Mouse (Mus musculus) hindlimb bud, embryonic 11.5 days (tissue): ENCODE measurements around the gene Mgmt.

Source experiments
- DNase-seq: peaks from one replicate; pipeline ENCODE4 v3.0.0-alpha.2; 2012; ENCODE audit warnings: low read depth, low spot score; ENCODE audit errors: extremely low spot score

Gene Mgmt

DNA sequence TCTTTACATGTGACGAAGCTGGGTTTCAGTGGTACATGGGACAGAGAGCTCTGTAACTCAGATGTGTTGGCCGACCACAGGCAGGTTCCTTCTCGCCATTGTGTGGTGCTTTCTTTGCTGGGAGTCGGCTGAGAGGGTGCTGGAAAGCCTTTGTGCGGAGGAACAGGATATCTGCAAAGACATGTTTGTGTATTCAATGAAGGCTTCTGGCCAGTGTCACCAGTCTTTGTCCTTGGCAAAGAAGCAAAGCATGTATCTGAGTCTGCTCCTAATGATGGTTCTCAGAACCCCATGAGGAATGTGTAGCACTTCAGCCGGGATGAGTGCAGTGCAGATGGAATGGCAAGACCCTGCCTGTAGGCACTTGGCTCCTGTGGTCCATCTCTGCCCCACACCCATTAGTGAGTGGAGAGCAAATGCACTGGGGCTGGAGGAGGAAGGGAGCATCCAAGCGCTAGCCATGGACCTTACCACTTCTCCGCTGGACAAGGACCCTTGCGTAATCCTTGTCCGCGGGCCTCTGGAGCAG, 14.3 kb downstream of the Mgmt start:
- DNase-seq = no peak

DNA sequence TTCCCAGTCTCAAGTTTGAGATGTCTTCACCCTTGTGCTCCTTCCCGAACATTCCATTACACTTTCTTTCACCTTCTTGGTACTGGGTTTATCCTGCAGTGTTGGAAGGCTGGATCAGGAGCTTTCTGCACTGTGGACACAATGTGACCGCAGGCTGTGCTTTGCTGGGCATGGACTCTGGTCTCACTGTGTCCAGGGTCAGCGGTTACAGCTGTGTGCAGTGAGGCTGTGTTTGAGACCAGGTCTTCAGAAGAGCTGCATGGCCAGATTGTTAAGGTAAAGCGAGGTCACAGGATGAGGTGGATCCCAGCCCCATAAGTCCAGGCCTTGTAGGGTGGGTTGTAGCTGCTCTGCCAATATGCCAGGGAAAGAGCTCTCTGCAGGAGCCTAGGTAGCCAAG, 18.5 kb downstream of the Mgmt start:
- DNase-seq = no peak

DNA sequence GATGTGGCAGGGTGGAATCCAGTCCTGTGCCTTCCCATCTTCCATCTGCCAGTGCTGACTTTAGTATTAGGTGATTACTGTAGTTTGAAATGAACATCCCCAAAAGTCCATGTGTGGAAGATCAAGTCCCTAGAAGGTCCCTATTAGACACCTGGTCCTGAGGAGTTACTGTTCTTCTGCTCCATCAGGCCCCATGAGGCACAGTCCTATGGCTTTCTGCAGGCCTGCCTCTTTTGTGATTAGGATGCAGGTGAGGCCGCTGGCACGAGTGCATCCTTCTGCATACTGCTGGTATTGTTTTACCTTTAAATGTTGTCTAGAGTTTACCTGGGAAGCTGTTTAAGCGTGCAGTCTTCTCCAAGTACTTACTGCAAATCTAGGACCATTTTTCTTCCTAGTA, 21.6 kb downstream of the Mgmt start:
- DNase-seq = no peak

DNA sequence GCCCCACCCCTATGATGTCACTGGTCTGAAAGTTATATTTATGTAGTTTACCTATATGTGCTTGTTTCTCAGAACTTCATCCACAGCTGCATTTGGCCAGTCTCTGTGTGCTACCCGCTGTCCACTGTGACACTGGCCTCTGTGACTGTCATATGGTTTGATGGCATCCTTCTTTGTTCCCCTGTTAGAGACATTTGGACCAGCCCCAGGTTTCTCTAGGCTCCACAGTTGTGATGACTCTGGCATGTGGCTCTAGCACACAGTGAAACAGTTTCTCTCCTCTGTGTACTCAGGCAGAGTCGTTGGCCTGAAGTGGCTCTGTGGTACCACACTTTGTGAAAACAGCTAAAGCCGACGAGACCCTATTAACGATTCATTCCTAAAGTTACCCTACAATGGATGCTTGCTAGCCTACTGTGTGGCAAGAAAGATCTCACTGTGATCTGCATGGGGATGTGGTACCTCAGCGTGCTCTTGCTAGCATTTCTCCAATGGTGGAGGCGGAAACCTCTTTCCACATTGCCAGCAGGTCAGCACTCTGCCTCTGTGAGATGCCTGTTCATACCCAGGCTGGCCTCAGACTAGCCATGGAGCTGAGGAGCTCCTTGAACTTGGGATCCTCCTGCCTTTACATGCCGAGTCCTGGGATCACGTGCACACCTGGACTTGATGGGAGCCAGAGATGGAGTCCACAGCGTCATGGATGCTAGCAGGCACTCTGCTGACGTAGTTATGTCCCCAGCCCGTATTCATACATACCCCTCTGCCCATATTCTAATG, 26.8 kb downstream of the Mgmt start:
- no peak for DNase-seq

DNA sequence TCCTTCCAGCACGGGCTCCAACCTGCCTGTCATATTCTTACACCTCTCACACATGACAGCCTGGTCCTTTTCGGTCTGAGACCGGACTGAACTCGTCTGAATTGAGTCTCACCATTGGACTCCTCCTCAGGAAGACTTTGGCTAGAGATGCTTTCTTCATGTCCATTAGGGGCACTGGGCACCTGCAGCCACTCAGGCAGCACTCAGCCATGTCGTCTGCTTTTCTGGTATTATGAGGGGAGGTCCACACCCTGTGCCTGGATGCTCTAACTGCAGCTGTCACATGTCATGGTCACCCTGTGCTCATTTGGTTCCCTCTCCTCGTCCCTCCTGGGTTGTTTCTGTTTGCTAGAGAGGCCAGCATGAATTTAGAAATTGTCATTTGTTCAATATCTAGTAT, 27.8 kb downstream of the Mgmt start:
- DNase-seq = no peak

DNA sequence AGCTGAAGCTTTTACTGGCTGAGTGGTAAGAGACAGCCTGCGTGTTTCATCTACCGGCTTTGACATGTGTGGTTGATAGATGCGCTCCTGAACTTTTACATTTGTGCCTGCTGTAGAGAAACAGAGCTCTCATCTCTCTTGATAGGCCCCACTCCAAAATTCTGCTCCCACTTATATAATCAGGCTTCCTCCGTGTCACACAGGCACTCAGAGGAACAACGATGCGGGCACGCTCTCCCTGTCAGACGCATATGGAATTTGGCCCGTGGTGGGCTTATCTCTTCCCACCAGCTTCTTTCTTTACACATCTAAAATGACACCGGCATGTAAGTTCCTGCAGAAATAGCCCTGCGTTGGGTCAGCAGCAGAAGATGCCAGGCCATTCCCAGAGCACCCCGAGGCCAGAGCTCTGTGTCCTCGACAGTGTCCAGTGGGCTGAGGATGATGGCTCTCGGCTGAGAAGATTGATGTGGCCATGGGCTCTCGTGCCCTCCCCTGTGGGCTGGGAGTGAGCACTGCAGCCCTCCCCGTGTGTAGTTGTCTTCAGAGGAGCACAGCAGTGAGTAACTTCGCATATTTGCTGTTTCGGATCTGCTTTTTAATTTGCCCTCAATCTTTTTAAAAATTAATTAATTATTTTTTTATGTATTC, 30.3 kb downstream of the Mgmt start:
- DNase-seq = no peak

DNA sequence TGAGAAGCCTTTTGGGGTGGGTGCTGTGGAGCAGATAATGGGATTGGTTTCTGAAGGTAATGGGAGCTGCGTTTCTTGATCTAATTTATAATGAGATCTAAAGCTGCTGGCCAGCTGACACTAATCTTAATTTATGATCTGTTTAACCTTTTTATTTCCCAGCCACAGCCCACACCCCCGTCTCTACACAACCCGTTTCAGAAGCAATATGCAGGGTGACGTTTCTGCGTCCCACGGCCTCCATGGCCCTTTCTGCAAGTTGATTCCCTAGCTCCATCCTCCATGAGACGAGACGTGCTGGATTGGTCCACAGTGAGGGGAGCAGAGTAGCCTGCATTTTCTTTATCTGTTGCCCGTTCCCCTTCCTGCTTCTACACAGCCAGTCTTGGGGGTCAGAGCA, 31.8 kb downstream of the Mgmt start:
- DNase-seq = no peak

DNA sequence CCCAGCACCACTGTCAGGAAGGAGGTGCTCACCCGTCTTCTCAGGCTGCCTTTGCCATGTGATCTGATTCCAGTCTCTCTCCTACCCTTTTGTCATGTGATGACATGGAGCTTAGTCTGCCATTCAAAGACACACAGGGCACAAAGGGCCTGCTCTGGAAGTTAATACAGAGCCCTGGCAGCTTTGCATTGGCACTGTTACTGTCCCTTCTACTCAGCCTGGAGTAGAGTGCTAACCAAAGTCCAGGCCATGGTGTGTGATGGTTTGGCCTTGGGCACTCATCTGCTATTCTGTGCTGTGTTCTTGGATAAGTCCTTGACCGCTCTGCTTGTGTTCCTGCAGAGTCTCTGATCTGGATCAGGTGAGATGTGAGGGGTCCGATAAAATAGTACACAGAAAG, 36.0 kb downstream of the Mgmt start:
- DNase-seq = no peak

DNA sequence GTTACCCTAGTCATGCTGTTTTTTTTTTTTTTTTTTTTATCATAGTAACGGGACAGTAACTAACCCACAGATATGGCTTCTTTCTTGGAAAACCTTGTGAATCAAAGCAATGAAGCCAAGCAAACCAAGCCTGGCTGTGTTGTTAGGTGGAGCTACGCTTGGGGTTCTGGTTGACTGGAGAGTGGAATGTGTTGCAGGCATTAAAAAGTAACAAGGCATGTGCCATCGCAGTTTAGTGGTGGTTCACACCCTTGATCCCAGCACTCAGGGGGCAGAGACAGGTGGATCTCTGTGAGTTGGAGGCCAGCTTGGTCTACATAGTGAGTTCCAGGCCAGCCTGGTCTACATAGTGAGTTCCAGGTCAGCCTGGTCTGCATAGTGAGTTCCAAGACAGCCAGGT, 39.0 kb downstream of the Mgmt start:
- DNase-seq = no peak

DNA sequence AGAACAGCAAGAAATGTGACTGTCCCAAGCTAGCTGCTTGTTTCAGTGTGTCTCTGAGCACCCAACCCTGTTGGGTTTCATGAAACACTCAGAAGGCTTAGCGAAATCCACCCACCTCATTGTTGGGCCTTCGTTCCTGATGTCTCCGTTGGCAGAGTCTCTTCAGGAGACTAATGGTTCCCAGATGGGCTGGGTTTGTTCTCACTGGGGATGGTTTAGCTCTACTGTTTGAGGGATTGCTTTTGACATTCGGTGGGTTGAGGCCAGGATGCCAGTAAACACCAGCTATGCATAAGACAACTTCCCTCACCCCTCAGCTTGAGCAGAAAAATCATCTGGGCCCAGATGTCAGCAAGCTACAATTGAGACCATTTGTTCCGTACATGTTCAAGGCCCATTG, 39.9 kb downstream of the Mgmt start:
- no peak for DNase-seq

DNA sequence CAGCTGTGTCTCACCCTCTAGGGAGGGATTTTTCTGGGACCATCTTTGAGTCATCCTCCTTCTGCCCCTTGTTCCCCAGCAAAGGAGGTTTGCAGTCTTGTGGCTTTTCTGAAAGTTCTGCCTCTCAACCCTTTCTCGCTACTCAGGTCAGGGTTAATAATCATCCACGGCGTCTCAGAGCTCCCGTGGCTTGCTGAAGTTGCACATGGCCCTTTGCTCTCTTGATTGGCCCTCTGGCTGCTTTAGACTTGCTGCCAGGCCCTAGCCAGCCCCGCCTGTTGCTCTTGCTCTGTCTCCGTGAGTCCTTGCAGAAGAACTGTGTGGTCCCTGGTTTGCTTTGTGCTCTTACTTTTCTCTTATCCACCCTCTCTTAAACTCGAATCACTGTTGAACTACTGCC, 40.4 kb downstream of the Mgmt start:
- DNase-seq = no peak

DNA sequence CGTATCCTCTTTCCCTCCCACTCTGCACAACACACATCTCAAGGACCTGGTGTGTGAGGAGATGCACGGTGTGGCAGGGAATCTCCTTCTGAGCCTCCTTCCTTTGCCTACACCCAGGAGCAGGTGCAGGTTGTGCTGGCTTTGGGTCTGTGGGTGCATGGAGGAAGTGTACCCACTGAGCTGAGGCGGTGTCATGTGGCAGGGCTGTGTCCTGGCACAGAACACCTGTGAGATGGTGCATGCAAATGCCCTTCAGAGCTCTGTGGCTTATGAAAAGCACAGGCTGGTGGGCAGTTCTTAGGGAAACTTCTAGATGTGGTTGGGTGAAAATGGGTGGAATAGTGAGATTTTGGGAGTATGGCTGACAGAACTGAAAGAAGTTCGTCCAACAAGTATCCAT, 44.0 kb downstream of the Mgmt start:
- DNase-seq = no peak

DNA sequence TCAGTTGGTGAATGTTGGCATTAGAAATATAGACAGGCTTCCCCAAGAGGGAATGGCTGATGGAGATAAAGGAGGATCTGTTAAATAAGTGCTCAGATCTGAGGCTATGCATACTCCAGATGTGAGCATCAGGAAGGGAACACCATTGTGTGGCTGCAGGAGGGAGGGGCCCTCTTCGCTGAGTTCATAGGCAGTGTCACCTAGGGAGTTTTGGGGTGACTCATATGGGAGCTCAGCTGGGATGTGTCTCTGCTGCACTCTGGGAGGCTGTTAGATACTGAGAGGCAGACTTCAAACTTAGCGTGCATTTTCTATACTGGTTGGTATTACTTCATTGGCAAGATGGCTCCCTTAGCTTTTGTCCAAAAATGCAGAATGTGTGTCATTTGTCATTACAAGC, 48.0 kb downstream of the Mgmt start:
- no peak for DNase-seq

DNA sequence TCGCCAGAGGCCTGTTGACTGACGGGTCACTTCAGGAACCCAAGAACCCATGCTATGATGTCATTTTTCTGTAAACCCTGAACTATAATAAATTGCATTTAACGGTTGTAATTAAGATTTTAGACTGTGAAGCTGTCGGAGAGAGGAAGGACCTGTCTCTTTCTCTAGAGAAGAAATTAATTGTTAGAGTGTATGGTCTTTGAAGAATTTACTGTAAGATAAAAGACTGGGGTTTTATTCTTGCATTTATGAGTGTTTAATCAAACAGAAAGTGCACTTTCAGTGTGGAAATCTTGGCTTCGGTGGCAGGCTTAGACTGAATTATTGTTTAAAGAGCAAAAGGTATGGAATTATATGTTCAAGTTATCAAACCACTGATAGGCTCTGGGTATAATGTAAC, 49.5 kb downstream of the Mgmt start:
- DNase-seq = no peak

DNA sequence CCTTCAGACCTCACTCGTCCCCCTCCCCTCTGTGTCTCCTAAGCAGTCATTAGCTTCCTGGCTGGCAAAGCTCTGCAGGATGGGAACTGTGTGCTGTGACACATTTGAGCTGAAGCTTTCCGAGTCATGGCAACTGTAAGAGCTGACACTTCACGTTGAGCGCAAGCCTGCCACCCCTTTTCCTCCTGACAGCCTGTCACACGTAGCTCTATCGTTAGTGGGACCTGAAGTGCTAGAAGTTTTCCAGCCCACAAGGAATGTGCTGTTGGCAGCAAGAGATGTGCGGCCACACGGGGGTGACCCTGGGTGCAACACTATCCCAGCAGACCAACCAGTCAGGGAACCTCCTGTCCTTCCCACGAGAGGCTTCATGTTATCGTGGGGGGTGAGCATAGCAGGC, 51.3 kb downstream of the Mgmt start:
- DNase-seq = no peak

DNA sequence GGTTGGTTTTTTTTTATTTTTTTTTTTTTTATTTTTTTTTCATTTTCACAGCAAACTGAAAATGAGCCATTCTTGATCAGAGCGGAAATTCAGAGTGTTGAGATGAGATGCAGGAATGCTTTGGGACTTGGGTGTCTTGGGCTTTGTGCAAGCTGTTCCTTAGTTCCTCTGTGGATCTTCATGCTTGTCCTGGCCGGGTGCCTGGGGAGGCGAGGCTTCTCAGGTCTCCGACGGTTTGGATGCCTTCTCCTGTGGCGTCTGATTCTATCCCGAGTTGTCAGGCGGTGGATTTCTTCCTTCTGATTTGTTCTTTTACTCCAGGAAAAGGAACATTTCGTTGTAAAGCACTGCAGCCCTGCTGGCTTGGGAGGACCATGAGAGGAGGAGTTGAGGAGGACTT, 51.7 kb downstream of the Mgmt start:
- DNase-seq = no peak

DNA sequence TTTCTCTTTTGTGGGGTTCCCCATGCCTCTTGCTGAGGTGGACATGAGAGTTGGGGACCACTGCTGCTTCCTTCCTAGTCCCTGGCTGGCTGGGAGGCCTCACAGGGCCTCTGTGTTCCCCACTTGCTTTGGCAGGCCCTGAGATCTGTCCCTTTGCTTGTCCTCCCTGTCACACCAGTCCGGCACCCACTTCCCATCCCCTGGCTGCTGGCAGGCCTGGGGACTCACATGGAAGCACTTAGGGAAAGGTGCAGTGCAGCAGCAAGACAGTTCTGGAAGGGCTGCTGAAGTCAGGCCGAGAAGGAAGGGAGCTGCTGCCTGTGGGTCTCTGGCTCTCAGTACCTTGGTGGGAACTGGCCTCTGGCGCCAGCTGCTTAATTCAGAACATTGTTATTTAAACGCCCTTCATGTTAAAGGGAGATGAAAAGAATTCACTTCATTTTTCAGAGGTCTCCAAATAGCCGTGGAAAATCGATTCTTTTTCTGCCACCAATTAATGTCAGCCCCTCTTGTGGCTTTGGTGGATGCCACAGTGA, 53.9 kb downstream of the Mgmt start:
- no peak for DNase-seq

DNA sequence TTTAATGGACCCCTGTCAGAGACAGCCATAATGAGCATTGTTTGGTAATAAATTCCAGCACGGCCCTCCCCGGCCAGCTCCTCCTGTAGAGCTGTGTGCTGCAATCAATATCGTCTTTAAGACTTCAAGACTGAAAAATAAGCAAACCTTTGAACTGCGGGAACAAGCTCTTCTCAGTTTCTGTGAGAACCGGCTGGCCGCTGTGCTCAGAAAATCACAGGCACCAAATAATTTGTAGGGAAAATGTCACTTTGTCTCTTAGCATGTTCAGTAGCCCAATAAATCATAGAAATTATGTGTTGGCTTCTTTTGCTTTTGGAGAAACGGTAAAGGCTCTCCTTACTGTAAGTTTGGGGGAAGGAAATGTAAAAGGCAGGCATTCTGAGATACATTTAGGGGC, 58.2 kb downstream of the Mgmt start:
- no peak for DNase-seq

DNA sequence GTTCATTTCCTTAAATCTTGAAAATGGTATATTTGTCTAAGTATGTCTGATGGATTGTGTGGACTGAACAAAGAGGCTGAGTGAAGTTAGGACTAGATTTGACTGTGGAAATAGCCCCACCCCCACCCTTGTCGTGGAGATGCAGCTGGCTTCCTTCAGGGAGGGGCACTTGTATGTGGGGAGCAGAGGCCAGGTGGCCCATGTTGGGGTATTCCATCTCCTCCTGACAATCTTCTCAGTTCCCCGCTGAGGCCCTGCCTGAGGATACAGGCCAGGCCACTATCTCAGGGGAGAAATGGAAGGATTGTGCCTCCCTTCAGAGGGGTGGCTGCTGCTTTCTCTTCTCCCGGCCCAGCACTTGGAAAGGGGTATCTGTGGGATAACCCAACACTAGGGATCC, 58.8 kb downstream of the Mgmt start:
- DNase-seq = no peak

DNA sequence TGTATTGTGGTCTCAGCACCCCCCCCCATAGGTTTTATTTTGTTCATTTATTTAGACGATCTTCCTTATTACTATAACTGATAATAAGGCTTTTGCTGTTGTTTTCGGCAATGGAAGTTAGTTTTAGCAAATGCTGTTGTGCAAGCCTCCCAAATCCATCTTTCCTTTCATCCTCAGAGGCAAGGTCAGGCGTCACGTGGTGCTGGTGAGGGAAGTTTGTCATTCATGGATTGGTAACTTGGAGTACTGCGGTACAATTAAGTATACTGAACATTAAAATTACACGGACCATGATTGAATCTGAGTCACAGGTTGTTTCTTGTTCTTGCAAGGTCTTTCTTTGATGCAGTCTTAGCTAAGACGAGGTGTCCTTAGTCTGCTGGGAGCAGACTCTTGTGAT, 77.9 kb downstream of the Mgmt start:
- no peak for DNase-seq

DNA sequence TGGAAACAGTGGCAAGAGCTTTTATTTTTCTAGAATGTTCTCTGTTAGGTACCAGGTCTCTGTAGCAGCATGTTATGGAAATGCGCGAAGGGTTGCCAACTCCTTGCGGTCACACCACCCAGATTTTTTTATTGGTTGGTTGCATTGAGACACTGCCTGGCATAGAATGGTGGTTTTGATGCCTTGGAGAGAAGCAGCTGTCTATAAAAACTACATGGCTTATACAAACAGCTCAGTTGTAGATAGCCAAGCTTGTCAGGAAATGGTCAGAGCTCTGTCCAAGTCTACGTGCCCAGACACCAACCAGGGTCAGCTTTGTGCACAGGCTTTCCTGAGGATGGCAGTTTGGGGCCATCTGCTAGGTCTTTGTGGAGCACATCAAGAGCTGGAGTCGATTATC, 80.6 kb downstream of the Mgmt start:
- no peak for DNase-seq

DNA sequence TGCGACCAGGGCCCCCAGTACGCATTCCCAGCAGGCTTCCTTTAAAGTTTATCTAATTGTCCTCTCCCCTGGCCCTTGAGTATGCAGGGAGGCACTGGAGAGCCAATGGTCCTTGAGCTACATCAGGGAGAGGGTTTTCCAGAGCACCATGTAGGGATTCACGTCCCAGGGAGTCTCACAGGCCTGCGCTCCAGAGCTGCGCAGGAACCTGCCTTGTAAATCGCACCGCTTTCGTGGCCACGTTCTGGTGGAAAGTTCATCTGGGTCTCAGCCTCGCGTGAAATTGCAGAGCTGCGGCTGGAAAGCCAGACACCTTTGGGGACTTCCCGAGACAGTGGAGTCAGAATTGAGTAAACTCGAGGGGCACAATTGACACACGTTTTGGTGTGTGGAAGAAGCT, 103.0 kb downstream of the Mgmt start:
- DNase-seq = no peak
